Mouse (Mus musculus): ENCODE measurements around the gene Krtap4-13. TPM values are rescaled to one million over a fixed set of nuclear protein-coding genes. Genes with fewer than 3 reads are reported as not detected.
"Not testable (repeated sequence)": the region's sequence is repeated elsewhere in the genome, so short reads cannot be mapped to it uniquely, and the experiment has no call there.

Gene Krtap4-13
- polyA plus RNA-seq, 2 experiments: not detected

- 39% methylated on average over 1 of the region's 1 CpGs for WGBS
- no peaks in the 10 kb centered on the region for H3K27me3 ChIP-seq (ENCODE audit: control insufficient read depth, insufficient read depth, low read length)
- no peaks in the 10 kb centered on the region for H3K9me3 ChIP-seq (ENCODE audit: control insufficient read depth, low read length)
- no peak overlapping the region for H3K9ac ChIP-seq (ENCODE audit: low read depth, low read length, severe bottlenecking)
- no peak overlapping the region for H3K4me2 ChIP-seq (replicated peaks; ENCODE audit: low read depth, low read length, severe bottlenecking)
- DNase-seq (ENCODE audit: low spot score): no peak
- H3K36me3 ChIP-seq (ENCODE audit: control insufficient read depth, insufficient read depth, low read length): no peaks in the 10 kb centered on the region
- no peak for ATAC-seq (ENCODE audit: low FRiP score, low read depth)
- H3K27ac ChIP-seq (replicated peaks; ENCODE audit: low read depth, low read length): no peak overlapping the region
- H3K4me3 ChIP-seq (replicated peaks; ENCODE audit: low read length): no peak overlapping the region
- no peak for TF ChIP-seq POLR2A (IDR thresholded peaks at IDR 0.05; ENCODE audit: borderline replicate concordance, extremely low read depth, insufficient read depth, insufficient read length)
- H3K4me1 ChIP-seq (ENCODE audit: control insufficient read depth, insufficient read depth, low read length): no peaks in the 10 kb centered on the region
Observed at GRCm38 (mm10) chr11:99842185-99842584, 32.5 kb upstream of the Krtap4-13 start.

GRCm38 (mm10) chr11:99837966-99838365 lies 28.3 kb upstream of the Krtap4-13 start, which contains the start of gene 2300003K06Rik:
2300003K06Rik (minus strand) TSS chr11:99838066.
- no peak for ATAC-seq (ENCODE audit: low FRiP score, low read depth)
- no peak within 1 kb of the TSS for H3K4me2 ChIP-seq (replicated peaks; ENCODE audit: low read depth, low read length, severe bottlenecking)

GRCm38 (mm10) chr11:99815566-99815965 lies 5.9 kb upstream of the Krtap4-13 start, which contains the start of gene Gm11564:
Gm11564 (minus strand) TSS chr11:99815666.
- not testable (repeated sequence) for DNase-seq (ENCODE audit: low spot score); H3K9me3 ChIP-seq (ENCODE audit: control insufficient read depth, low read length); H3K4me2 ChIP-seq (replicated peaks; ENCODE audit: low read depth, low read length, severe bottlenecking); H3K9ac ChIP-seq (ENCODE audit: low read depth, low read length, severe bottlenecking); H3K4me1 ChIP-seq (ENCODE audit: control insufficient read depth, insufficient read depth, low read length); ATAC-seq (ENCODE audit: low FRiP score, low read depth); H3K27ac ChIP-seq (replicated peaks; ENCODE audit: low read depth, low read length); H3K27me3 ChIP-seq (ENCODE audit: control insufficient read depth, insufficient read depth, low read length); H3K4me3 ChIP-seq (replicated peaks; ENCODE audit: low read length); H3K36me3 ChIP-seq (ENCODE audit: control insufficient read depth, insufficient read depth, low read length)
- WGBS: 84% methylated on average over 2 of the region's 2 CpGs

More at GRCm38 (mm10) chr11:99837966-99838365, 28.3 kb upstream of the Krtap4-13 start, which contains the start of gene 2300003K06Rik:
- H3K9me3 ChIP-seq (ENCODE audit: control insufficient read depth, low read length): no peaks in the 10 kb centered on the region
- no peaks in the 10 kb centered on the region for H3K27me3 ChIP-seq (ENCODE audit: control insufficient read depth, insufficient read depth, low read length)
- no peak for DNase-seq (ENCODE audit: low spot score)
- no peak within 1 kb of the TSS for H3K27ac ChIP-seq (replicated peaks; ENCODE audit: low read depth, low read length)
- H3K4me1 ChIP-seq (ENCODE audit: control insufficient read depth, insufficient read depth, low read length): no peaks in the 10 kb centered on the region
- 75% methylated on average over 1 of the region's 1 CpGs for WGBS
- H3K36me3 ChIP-seq (ENCODE audit: control insufficient read depth, insufficient read depth, low read length): no peaks in the 10 kb centered on the region
- no peak within 1 kb of the TSS for H3K4me3 ChIP-seq (replicated peaks; ENCODE audit: low read length)
- H3K9ac ChIP-seq (ENCODE audit: low read depth, low read length, severe bottlenecking): no peak within 1 kb of the TSS
- no peak for TF ChIP-seq POLR2A (IDR thresholded peaks at IDR 0.05; ENCODE audit: borderline replicate concordance, extremely low read depth, insufficient read depth, insufficient read length)

GRCm38 (mm10) chr11:99804346-99804745 lies 5.3 kb downstream of the Krtap4-13 start, which contains the start of gene Gm11554:
Gm11554 (minus strand) TSS chr11:99804446.
- WGBS: no CpG with 5 or more reads among the region's 1 CpGs
- DNase-seq (ENCODE audit: low spot score); H3K27ac ChIP-seq (replicated peaks; ENCODE audit: low read depth, low read length); H3K4me2 ChIP-seq (replicated peaks; ENCODE audit: low read depth, low read length, severe bottlenecking); H3K9ac ChIP-seq (ENCODE audit: low read depth, low read length, severe bottlenecking); H3K36me3 ChIP-seq (ENCODE audit: control insufficient read depth, insufficient read depth, low read length); H3K4me1 ChIP-seq (ENCODE audit: control insufficient read depth, insufficient read depth, low read length); H3K9me3 ChIP-seq (ENCODE audit: control insufficient read depth, low read length); H3K4me3 ChIP-seq (replicated peaks; ENCODE audit: low read length); ATAC-seq (ENCODE audit: low FRiP score, low read depth); H3K27me3 ChIP-seq (ENCODE audit: control insufficient read depth, insufficient read depth, low read length): not testable (repeated sequence)

GRCm38 (mm10) chr11:99798832-99799231 lies 10.9 kb downstream of the Krtap4-13 start, which contains the start of gene Gm11569:
Gm11569 (minus strand) TSS chr11:99798932.
- WGBS: no CpG with 5 or more reads among the region's 1 CpGs
- not testable (repeated sequence) for H3K9ac ChIP-seq (ENCODE audit: low read depth, low read length, severe bottlenecking); H3K4me2 ChIP-seq (replicated peaks; ENCODE audit: low read depth, low read length, severe bottlenecking); H3K36me3 ChIP-seq (ENCODE audit: control insufficient read depth, insufficient read depth, low read length); H3K27me3 ChIP-seq (ENCODE audit: control insufficient read depth, insufficient read depth, low read length); ATAC-seq (ENCODE audit: low FRiP score, low read depth); H3K4me3 ChIP-seq (replicated peaks; ENCODE audit: low read length); DNase-seq (ENCODE audit: low spot score); H3K9me3 ChIP-seq (ENCODE audit: control insufficient read depth, low read length); H3K27ac ChIP-seq (replicated peaks; ENCODE audit: low read depth, low read length); H3K4me1 ChIP-seq (ENCODE audit: control insufficient read depth, insufficient read depth, low read length)

GRCm38 (mm10) chr11:99793367-99793766 lies 16.3 kb downstream of the Krtap4-13 start, which contains the start of gene Gm11596:
Gm11596 (minus strand) TSS chr11:99793467.
- Histone ChIP-seq H3K9ac (ENCODE audit: low read depth, low read length, severe bottlenecking) (no peak within 1 kb of the TSS), H3K4me1 (ENCODE audit: control insufficient read depth, insufficient read depth, low read length) (no peaks in the 10 kb centered on the region), H3K27ac (replicated peaks; ENCODE audit: low read depth, low read length) (no peak within 1 kb of the TSS), H3K4me3 (replicated peaks; ENCODE audit: low read length) (no peak within 1 kb of the TSS), H3K36me3 (ENCODE audit: control insufficient read depth, insufficient read depth, low read length) (no peaks in the 10 kb centered on the region), H3K9me3 (ENCODE audit: control insufficient read depth, low read length) (no peaks in the 10 kb centered on the region), H3K4me2 (replicated peaks; ENCODE audit: low read depth, low read length, severe bottlenecking) (no peak within 1 kb of the TSS), H3K27me3 (ENCODE audit: control insufficient read depth, insufficient read depth, low read length) (no peaks in the 10 kb centered on the region)
- WGBS: 82% methylated on average over 2 of the region's 2 CpGs
- DNase-seq (ENCODE audit: low spot score) (no peak), ATAC-seq (ENCODE audit: low FRiP score, low read depth) (no peak)
- no peak for TF ChIP-seq POLR2A (IDR thresholded peaks at IDR 0.05; ENCODE audit: borderline replicate concordance, extremely low read depth, insufficient read depth, insufficient read length)

DNA sequence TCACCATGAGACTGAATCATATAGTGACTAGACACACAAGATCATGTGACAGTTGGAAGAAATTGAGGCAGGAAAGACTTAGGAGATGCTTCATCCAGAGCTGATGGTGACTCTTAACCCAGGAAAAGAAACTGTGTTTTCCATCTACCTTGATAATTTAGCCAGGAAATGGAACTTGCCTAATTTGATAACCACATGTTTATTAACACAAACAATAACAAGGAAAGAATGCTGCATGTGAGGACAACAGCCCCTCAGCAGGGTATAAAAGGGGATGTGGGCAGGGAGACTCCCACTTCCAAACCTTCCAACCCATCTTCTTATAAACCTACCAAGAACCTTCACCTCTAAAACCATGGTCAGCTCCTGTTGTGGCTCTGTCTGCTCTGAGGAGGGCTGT lies 24.8 kb downstream of the Krtap4-13 start, which contains the start of gene Krtap4-9:
Gene Krtap4-9, plus strand, starts transcription at position 301 of the 400 bp plus-strand sequence.
- not testable (repeated sequence) for H3K27ac ChIP-seq (replicated peaks; ENCODE audit: low read depth, low read length); H3K36me3 ChIP-seq (ENCODE audit: control insufficient read depth, insufficient read depth, low read length); DNase-seq (ENCODE audit: low spot score); H3K9ac ChIP-seq (ENCODE audit: low read depth, low read length, severe bottlenecking); H3K9me3 ChIP-seq (ENCODE audit: control insufficient read depth, low read length); ATAC-seq (ENCODE audit: low FRiP score, low read depth); H3K4me3 ChIP-seq (replicated peaks; ENCODE audit: low read length); H3K27me3 ChIP-seq (ENCODE audit: control insufficient read depth, insufficient read depth, low read length); H3K4me1 ChIP-seq (ENCODE audit: control insufficient read depth, insufficient read depth, low read length); H3K4me2 ChIP-seq (replicated peaks; ENCODE audit: low read depth, low read length, severe bottlenecking)

All from limb, embryonic 14.5 days (tissue).